8 mouse cellular contexts compared by ENCODE assay signal in genomic region chr7:80387633-80388543, GRCm38 (mm10). TPM values are rescaled to one million over a fixed set of nuclear protein-coding genes. Genes with fewer than 3 reads are reported as not detected.
A peak's percentile ranks its signal among the peaks of the same experiment; 100 is the strongest.
DNase-seq lines count a peak whose midpoint lies in the region; ATAC-seq and TF ChIP-seq lines count a peak whose summit lies in the region.

Gene Fes (minus strand): TSS chr7:80387946.

- peak within 1 kb of the TSS; percentile 50; the same call in 1 of the 2 replicates for H3K4me3 ChIP-seq in G1E (ENCODE audit: low read depth, low read length)
- peak within 1 kb of the TSS; percentile 77 for H3K4me3 ChIP-seq in brown adipose tissue, adult 24 weeks (ENCODE audit: insufficient read depth, low read depth, low read length)
- no peak within 1 kb of the TSS for H3K4me3 ChIP-seq in hindbrain, postnatal 0 days (ENCODE audit: low read length)
- peak within 1 kb of the TSS; percentile 48 for H3K4me3 ChIP-seq in liver, embryonic 13.5 days (replicated peaks)

- WGBS in hindbrain, postnatal 0 days, result 19% methylated on average over 33 of the region's 33 CpGs
- WGBS in liver, embryonic 13.5 days (ENCODE audit: insufficient replicate concordance), result 9% methylated on average over 33 of the region's 33 CpGs

- peak within 1 kb of the TSS; percentile 35; the same call in 1 of the 2 replicates for H3K9ac ChIP-seq in hindbrain, postnatal 0 days (replicated peaks; ENCODE audit: low read length)
- peak within 1 kb of the TSS; percentile 54 for H3K9ac ChIP-seq in liver, embryonic 13.5 days

- no peak for DNase-seq in G1E (ENCODE audit: low spot score)
- peak; percentile 65 to 68 for DNase-seq in gastrocnemius, postnatal 36 days
- DNase-seq in hindbrain, postnatal 0 days (ENCODE audit: low spot score), result no peak
- DNase-seq in liver, embryonic 13.5 days, result no peak
- no peak for DNase-seq in right cerebral cortex, postnatal 25 days
- no peak for DNase-seq in c-Kit-positive CD71-positive TER-119-positive erythroid progenitor cells, embryonic 14.5 days (ENCODE audit: low spot score)

- no peaks in the 10 kb centered on the region for H3K9me3 ChIP-seq in G1E (replicated peaks)
- H3K9me3 ChIP-seq in hindbrain, postnatal 0 days (ENCODE audit: low read length), result no peaks in the 10 kb centered on the region
- no peaks in the 10 kb centered on the region for H3K9me3 ChIP-seq in liver, embryonic 13.5 days (replicated peaks)

- peaks cover 37% of the 10 kb centered on the region for H3K4me1 ChIP-seq in G1E (ENCODE audit: insufficient read depth, low read depth, low read length)
- peaks cover 2% of the 10 kb centered on the region for H3K4me1 ChIP-seq in brown adipose tissue, adult 24 weeks (ENCODE audit: control insufficient read depth, insufficient read depth, insufficient read length, low read length)
- H3K4me1 ChIP-seq in hindbrain, postnatal 0 days (ENCODE audit: insufficient read depth, low read length), result no peaks in the 10 kb centered on the region
- H3K4me1 ChIP-seq in liver, embryonic 13.5 days (replicated peaks), result peaks cover 23% of the 10 kb centered on the region

- peak within 1 kb of the TSS; percentile 93 for H3K27ac ChIP-seq in brown adipose tissue, adult 24 weeks (replicated peaks; ENCODE audit: low read depth, low read length)
- no peak within 1 kb of the TSS for H3K27ac ChIP-seq in hindbrain, postnatal 0 days
- H3K27ac ChIP-seq in liver, embryonic 13.5 days, result peak within 1 kb of the TSS; percentile 68

- intact Hi-C loops in gastrocnemius, postnatal 36 days (cut with DNase I), result loop anchor here (10.0 kb wide), 2 partner anchors 327 to 457 kb away; no protein-coding TSS in a partner anchor

- H3K36me3 ChIP-seq in G1E (replicated peaks), result peaks cover 50% of the 10 kb centered on the region
- H3K36me3 ChIP-seq in hindbrain, postnatal 0 days (ENCODE audit: insufficient read depth, low read length), result peaks cover 29% of the 10 kb centered on the region
- peaks cover 27% of the 10 kb centered on the region for H3K36me3 ChIP-seq in liver, embryonic 13.5 days

- H3K27me3 ChIP-seq in G1E (ENCODE audit: insufficient read depth, low read length), result peaks cover 25% of the 10 kb centered on the region; the same call in 1 of the 2 replicates
- H3K27me3 ChIP-seq in hindbrain, postnatal 0 days (ENCODE audit: insufficient read depth, low read length), result no peaks in the 10 kb centered on the region
- peaks cover 29% of the 10 kb centered on the region for H3K27me3 ChIP-seq in liver, embryonic 13.5 days

- no peak for ATAC-seq in G1E (ENCODE audit: extremely low read depth, insufficient number of reproducible peaks, low FRiP score, poor library complexity, severe bottlenecking)
- no peak for ATAC-seq in hindbrain, postnatal 0 days
- ATAC-seq in liver, embryonic 13.5 days (ENCODE audit: low read depth), result no peak
- peak; percentile 60 for ATAC-seq in monocyte, adult 5-6 weeks (replicated peaks; ENCODE audit: insufficient number of reproducible peaks, low FRiP score, low TSS enrichment, poor library complexity, severe bottlenecking)

- no peak for TF ChIP-seq CTCF in G1E (IDR thresholded peaks at IDR 0.05; ENCODE audit: low read depth, low read length)
- TF ChIP-seq CTCF in hindbrain, postnatal 0 days (IDR thresholded peaks at IDR 0.05; ENCODE audit: low read depth), result no peak

- peak within 1 kb of the TSS; percentile 33 for H3K4me2 ChIP-seq in hindbrain, postnatal 0 days (ENCODE audit: low read depth, low read length)
- peak within 1 kb of the TSS; percentile 43 for H3K4me2 ChIP-seq in liver, embryonic 13.5 days

RNA-seq across cellular contexts. Expression of gene Fes, which starts in this region (rescaled TPM):
- total RNA-seq in G1E (2014; fragmentation: Nextera tagmentation) (1.5 and 2.7 TPM in 2 replicates), G1E (2017) (5.4 TPM in 2 replicates)
- 3.4 and 4.9 TPM in 2 replicates for polyA plus RNA-seq in G1E (2012)
- polyA plus RNA-seq in brown adipose tissue, adult 24 weeks (2012; ENCODE audit: insufficient read depth, insufficient read length, missing spikeins), result 5.6 and 5.8 TPM in 2 replicates
- 1 to 10 TPM; 3.5 to 5.2 TPM for total RNA-seq in gastrocnemius, postnatal 36 days (2021)
- total RNA-seq in hindbrain, postnatal 0 days (2014; rRNA removed), result 10.3 and 16.1 TPM in 2 replicates
- 4.9 and 5.6 TPM in 2 replicates for polyA plus RNA-seq in hindbrain, postnatal 0 days (2015; fragmentation: Nextera tagmentation; extraction: Ambion mirVana)
- 10.6 and 12.0 TPM in 2 replicates for polyA plus RNA-seq in liver, embryonic 13.5 days (2015; fragmentation: Nextera tagmentation; extraction: Ambion mirVana)
- 117 to 175 TPM (median 150 TPM) in 3 replicates for total RNA-seq in monocyte, adult 5-6 weeks (2017)

Comparison
In these comparisons a context has a peak if more than half of its experiments do, and no peak if none do; other contexts are left out.
1. DNase-seq: peak in gastrocnemius, postnatal 36 days (2 of 2); none in G1E (single experiment), hindbrain, postnatal 0 days (single experiment), liver, embryonic 13.5 days (single experiment), right cerebral cortex, postnatal 25 days (single experiment) and c-Kit-positive CD71-positive TER-119-positive erythroid progenitor cells, embryonic 14.5 days (single experiment).